Mouse (Mus musculus) kidney, postnatal 10 days (tissue): ENCODE results near the gene Marveld1.
A peak's percentile ranks its signal among the peaks of the same experiment; 100 is the strongest.

ENCODE experiments used
- DNase-seq: peaks from one replicate; pipeline ENCODE4 v3.0.0; 2021; ENCODE audit warnings: mixed read lengths

The Marveld1 gene

GRCm38 (mm10) chr19:42141998-42142397 is 5.2 kb upstream of the Marveld1 start:
- no peak for DNase-seq

GRCm38 (mm10) chr19:42142757-42143156 is 4.4 kb upstream of the Marveld1 start:
- DNase-seq, result no peak

GRCm38 (mm10) chr19:42144067-42144466 is 3.1 kb upstream of the Marveld1 start:
- no peak for DNase-seq

- peak; percentile 96 for DNase-seq
Observed at GRCm38 (mm10) chr19:42144541-42145167, 2.5 kb upstream of the Marveld1 start.

- no peak for DNase-seq
Observed at GRCm38 (mm10) chr19:42145210-42145609, 2.0 kb upstream of the Marveld1 start.

- DNase-seq, result no peak
Observed at GRCm38 (mm10) chr19:42145731-42146130, 1.5 kb upstream of the Marveld1 start.

GRCm38 (mm10) chr19:42146276-42147010 is 757 bp upstream of the Marveld1 start:
- DNase-seq, result no peak

GRCm38 (mm10) chr19:42147769-42148568 is 769 bp downstream of the Marveld1 start:
- DNase-seq, result peak; percentile 83

- no peak for DNase-seq
Observed at GRCm38 (mm10) chr19:42148569-42148860, 1.3 kb downstream of the Marveld1 start.

- DNase-seq, result peak; percentile 92
Observed at GRCm38 (mm10) chr19:42151990-42152389, 4.8 kb downstream of the Marveld1 start.

GRCm38 (mm10) chr19:42157493-42158237 is 10.5 kb downstream of the Marveld1 start:
- DNase-seq, result no peak

- DNase-seq, result no peak
Observed at GRCm38 (mm10) chr19:42158246-42159017, 11.2 kb downstream of the Marveld1 start.

GRCm38 (mm10) chr19:42163764-42164163 is 16.6 kb downstream of the Marveld1 start, which contains the start of gene Zfyve27:
Gene Zfyve27, plus strand, starts transcription at chr19:42163951.
- no peak for DNase-seq

- no peak for DNase-seq
Observed at GRCm38 (mm10) chr19:42164188-42164587, 17.0 kb downstream of the Marveld1 start.

- DNase-seq, result peak; percentile 95
Observed at GRCm38 (mm10) chr19:42166130-42166529, 18.9 kb downstream of the Marveld1 start.

- DNase-seq, result no peak
Observed at GRCm38 (mm10) chr19:42166766-42167165, 19.6 kb downstream of the Marveld1 start.

- DNase-seq, result no peak
Observed at GRCm38 (mm10) chr19:42167489-42167888, 20.3 kb downstream of the Marveld1 start.

- DNase-seq, result peak; percentile 60
Observed at GRCm38 (mm10) chr19:42169322-42169975, 22.2 kb downstream of the Marveld1 start.

GRCm38 (mm10) chr19:42170025-42170969 is 23.1 kb downstream of the Marveld1 start:
- DNase-seq, result peak; percentile 96

- no peak for DNase-seq
Observed at GRCm38 (mm10) chr19:42176841-42177240, 29.6 kb downstream of the Marveld1 start.
